Mouse (Mus musculus) intestine, embryonic 15.5 days (tissue): ENCODE measurements around the gene Chil1. TPM values are rescaled to one million over a fixed set of nuclear protein-coding genes. Genes with fewer than 3 reads are reported as not detected.

ENCODE experiments used
- ATAC-seq: fragments of 200-750 bp; cut with Nextera tagmentation; 2 replicates; pipeline ENCODE4 v1.8.0; 2017; ENCODE audit warnings: moderate TSS enrichment, moderate library complexity
- H3K27ac ChIP-seq: fragments of 300-500 bp; sonication (generic); 2 replicates; pipeline ENCODE4 v1.5.1; 2015; ENCODE audit warnings: mild to moderate bottlenecking, inconsistent platforms
- H3K27me3 ChIP-seq: fragments of 300-500 bp; sonication (generic); replicated peaks from 2 replicates; pipeline ENCODE4 v1.6.1; 2015; ENCODE audit warnings: inconsistent platforms
- H3K36me3 ChIP-seq: fragments of 300-500 bp; sonication (generic); 2 replicates; pipeline ENCODE4 v1.6.1; 2015; ENCODE audit warnings: inconsistent platforms
- H3K4me1 ChIP-seq: fragments of 300-500 bp; sonication (generic); replicated peaks from 2 replicates; pipeline ENCODE4 v1.6.1; 2015; ENCODE audit warnings: inconsistent platforms
- H3K4me2 ChIP-seq: fragments of 300-500 bp; sonication (generic); replicated peaks from 2 replicates; pipeline ENCODE4 v1.6.1; 2015; ENCODE audit warnings: mild to moderate bottlenecking, inconsistent platforms
- H3K4me3 ChIP-seq: fragments of 300-500 bp; sonication (generic); replicated peaks from 2 replicates; pipeline ENCODE4 v1.5.1; 2015; ENCODE audit warnings: inconsistent platforms
- H3K9ac ChIP-seq: fragments of 300-500 bp; sonication (generic); 2 replicates; pipeline ENCODE4 v1.6.1; 2015; ENCODE audit warnings: inconsistent platforms
- H3K9me3 ChIP-seq: fragments of 300-500 bp; sonication (generic); 2 replicates; pipeline ENCODE4 v1.6.1; 2016; ENCODE audit warnings: inconsistent platforms
- WGBS: fragments of 180-500 bp; shearing (Covaris S2); methylation state at CpG from one replicate; pipeline ENCODE4 v1.1.7; 2015; 5-methylcytosine and 5-hydroxymethylcytosine counted together
- polyA plus RNA-seq: library from polyadenylated mRNA; unstranded; fragments of >200 nt; fragmentation: Nextera tagmentation; extraction: Ambion mirVana; gene quantifications from 2 replicates; pipeline ENCODE4 v1.2.1, GENCODE M21; 2015

The Chil1 gene
- polyA plus RNA-seq, 1 experiment from 2014 or later: 0.44 TPM

DNA sequence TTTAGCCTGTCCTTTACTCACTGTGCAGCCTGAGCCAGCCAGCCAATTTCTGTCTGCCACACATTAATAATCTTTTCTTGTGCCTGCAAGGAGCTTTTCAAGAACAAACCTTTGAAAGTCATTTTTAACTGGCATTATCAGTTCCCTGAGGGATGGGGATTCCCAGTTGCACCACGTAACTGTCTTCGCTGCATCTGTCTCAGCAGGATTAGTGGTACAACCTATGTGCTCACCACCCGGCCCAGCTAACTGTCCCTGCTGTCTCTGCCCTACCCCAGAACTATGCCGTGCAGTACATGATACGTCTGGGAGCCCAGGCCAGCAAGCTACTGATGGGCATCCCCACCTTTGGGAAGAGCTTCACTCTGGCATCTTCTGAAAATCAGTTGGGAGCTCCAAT is 6.2 kb downstream of the Chil1 start:
- no peaks in the 10 kb centered on the region for H3K36me3 ChIP-seq
- 83% methylated on average over 5 of the region's 5 CpGs for WGBS
- no peak overlapping the region for H3K4me3 ChIP-seq
- no peaks in the 10 kb centered on the region; the same call in 1 of the 2 replicates for H3K27me3 ChIP-seq
- no peaks in the 10 kb centered on the region for H3K9me3 ChIP-seq
- H3K4me2 ChIP-seq: no peak overlapping the region
- H3K9ac ChIP-seq: no peak overlapping the region
- 0 out of 2 replicates have a peak, but pooled peaks cover 4% of the 10 kb centered on the region for H3K4me1 ChIP-seq
- no peak overlapping the region for H3K27ac ChIP-seq
- no peak for ATAC-seq

DNA sequence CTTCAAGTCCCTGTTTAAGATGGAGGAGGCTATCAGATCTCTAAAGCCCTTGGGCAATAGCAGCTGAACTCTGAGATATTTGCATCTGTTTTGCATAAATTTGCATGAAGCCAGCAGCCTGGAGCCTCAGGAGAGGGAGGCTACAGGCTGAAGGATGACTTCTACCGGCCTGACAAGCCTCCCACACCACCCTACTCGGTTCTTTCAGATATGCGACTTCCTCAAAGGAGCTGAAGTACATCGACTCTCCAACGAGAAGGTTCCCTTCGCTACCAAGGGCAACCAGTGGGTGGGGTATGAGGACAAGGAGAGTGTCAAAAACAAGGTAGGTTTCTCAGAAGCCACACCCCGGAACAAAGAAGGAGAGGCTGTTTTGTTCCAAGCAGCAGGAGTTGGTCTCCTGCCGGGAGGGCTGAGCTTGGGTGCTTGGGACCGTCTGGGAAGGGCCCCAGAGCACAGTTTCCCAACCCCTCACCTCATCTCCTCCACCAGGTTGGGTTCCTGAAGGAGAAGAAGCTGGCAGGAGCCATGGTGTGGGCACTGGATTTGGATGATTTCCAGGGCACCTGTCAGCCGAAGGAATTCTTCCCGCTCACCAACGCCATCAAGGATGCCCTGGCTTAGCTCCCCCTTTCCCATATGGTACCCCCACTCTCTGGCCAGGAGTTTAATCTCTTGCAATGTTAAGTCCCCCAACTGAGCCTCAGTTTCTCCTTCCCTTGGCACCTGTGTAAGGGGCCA is 7.2 kb downstream of the Chil1 start:
- Histone ChIP-seq H3K27ac (no peak overlapping the region), H3K27me3 (no peaks in the 10 kb centered on the region; the same call in 1 of the 2 replicates), H3K36me3 (no peaks in the 10 kb centered on the region), H3K9me3 (no peaks in the 10 kb centered on the region), H3K4me1 (peaks cover 12% of the 10 kb centered on the region), H3K4me2 (no peak overlapping the region), H3K4me3 (no peak overlapping the region), H3K9ac (no peak overlapping the region)
- 27% methylated on average over 12 of the region's 12 CpGs for WGBS
- peak; percentile 53; the same call in 1 of the 2 replicates for ATAC-seq

DNA sequence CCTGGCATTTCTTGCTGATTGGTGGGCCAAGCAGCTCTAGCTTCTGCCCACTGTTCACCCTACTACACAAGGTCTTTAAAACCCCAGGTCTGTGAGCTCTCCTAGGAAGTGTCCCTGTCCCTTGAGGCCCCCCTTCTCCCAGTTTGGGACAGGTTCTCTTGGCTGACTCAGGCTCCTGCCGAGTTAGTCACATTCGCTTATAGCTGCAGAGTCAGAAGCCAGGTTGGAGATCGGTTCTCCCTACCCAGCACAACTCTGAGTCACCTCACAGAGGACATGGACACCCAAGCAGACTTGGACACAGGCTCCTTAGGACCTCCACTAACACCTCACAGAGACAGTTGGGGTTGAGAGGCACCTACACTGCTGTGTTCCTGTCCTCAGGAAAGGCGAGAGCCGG is 9.2 kb downstream of the Chil1 start:
- 89% methylated on average over 5 of the region's 5 CpGs for WGBS
- no peaks in the 10 kb centered on the region; the same call in 1 of the 2 replicates for H3K27me3 ChIP-seq

DNA sequence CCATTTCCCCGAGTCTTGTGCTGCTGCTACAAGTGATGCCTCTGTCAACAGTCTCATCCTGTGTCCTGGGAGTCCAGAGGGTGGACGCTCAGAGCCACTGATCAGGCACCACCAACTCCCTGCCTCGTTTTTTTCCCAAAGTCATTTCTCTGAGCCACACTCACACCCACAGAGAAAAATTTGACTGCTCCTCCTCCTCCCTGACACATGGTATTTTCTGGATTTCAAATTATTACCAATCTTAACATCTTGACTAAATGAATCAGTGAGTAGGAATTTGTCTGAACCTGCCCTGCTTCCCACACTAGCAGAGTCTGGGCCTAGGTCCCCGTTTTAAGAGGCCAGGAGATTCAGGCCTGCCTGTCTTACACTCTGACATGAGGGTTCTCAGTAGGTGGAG is 10.0 kb downstream of the Chil1 start:
- H3K9me3 ChIP-seq: no peaks in the 10 kb centered on the region
- WGBS: 34% methylated on average over 4 of the region's 4 CpGs
- no peaks in the 10 kb centered on the region for H3K36me3 ChIP-seq
- no peak overlapping the region for H3K4me3 ChIP-seq
- peaks cover 26% of the 10 kb centered on the region for H3K4me1 ChIP-seq
- H3K9ac ChIP-seq: no peak overlapping the region
- no peak for ATAC-seq
- no peaks in the 10 kb centered on the region for H3K27me3 ChIP-seq
- no peak overlapping the region for H3K27ac ChIP-seq
- no peak overlapping the region for H3K4me2 ChIP-seq

More for the DNA sequence above, 9.2 kb downstream of the Chil1 start:
- Histone ChIP-seq H3K4me3 (no peak overlapping the region), H3K9ac (no peak overlapping the region), H3K4me2 (no peak overlapping the region), H3K36me3 (no peaks in the 10 kb centered on the region), H3K9me3 (no peaks in the 10 kb centered on the region), H3K4me1 (peaks cover 24% of the 10 kb centered on the region), H3K27ac (no peak overlapping the region)
- ATAC-seq: no peak

DNA sequence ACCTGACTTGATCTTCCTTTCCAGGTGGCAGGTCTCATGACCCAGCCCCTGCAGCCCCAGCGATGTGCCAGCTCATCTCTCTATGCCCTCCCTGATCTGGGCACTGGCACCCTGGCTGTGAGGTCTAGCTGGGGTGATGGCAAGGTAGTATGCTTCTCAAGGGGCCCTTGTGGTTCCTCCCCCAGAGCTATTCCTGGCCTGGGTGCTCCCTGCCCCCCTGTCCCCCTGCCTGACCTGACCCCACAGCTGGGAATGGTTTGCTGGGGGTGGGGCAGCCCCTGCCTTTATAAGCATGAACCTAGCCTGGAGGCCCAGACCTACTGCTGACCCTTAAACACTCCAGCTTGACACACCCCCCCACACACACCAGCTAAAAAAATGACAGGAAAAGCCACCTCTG is 11.2 kb downstream of the Chil1 start, which contains the start of gene Mybph:
Gene Mybph, plus strand, starts transcription at position 323 of the 400 bp plus-strand sequence.
- ATAC-seq: no peak
- peaks cover 26% of the 10 kb centered on the region for H3K4me1 ChIP-seq
- H3K9ac ChIP-seq: no peak within 1 kb of the TSS
- no peak within 1 kb of the TSS for H3K4me3 ChIP-seq
- no peak within 1 kb of the TSS for H3K4me2 ChIP-seq
- no peaks in the 10 kb centered on the region for H3K27me3 ChIP-seq
- H3K9me3 ChIP-seq: no peaks in the 10 kb centered on the region
- no peaks in the 10 kb centered on the region for H3K36me3 ChIP-seq
- 61% methylated on average over 1 of the region's 1 CpGs for WGBS
- no peak within 1 kb of the TSS for H3K27ac ChIP-seq

DNA sequence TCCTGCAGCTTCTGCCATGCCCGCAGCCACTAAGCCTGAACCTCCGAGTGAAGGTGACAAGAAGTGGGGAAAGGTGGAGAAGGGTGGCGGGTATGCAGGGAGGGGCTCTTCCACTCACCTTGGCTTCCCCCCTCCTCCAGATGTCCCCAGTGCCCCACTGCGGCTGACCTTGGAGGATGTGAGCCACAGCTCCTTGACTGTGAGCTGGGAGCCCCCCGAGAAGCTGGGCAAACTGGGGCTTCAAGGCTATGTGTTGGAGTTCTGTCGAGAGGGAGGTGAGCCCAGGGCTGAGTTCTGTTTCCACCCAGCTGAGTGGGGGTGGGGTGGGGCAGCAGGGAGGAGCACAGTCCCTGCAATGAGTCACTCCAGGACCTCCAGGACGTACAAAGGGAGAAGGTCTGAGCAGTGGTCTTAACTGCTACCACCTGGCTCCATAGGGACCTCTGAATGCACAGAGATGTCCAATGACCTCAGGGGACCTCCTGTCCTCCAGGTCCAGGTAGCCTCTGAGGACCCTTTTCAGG is 11.8 kb downstream of the Chil1 start:
- H3K4me1 ChIP-seq: peaks cover 26% of the 10 kb centered on the region
- H3K27me3 ChIP-seq: no peaks in the 10 kb centered on the region
- no peak for ATAC-seq
- no peaks in the 10 kb centered on the region for H3K36me3 ChIP-seq
- H3K9ac ChIP-seq: no peak overlapping the region
- no peaks in the 10 kb centered on the region for H3K9me3 ChIP-seq
- H3K4me3 ChIP-seq: no peak overlapping the region
- WGBS: 51% methylated on average over 7 of the region's 7 CpGs
- no peak overlapping the region for H3K4me2 ChIP-seq
- H3K27ac ChIP-seq: no peak overlapping the region

DNA sequence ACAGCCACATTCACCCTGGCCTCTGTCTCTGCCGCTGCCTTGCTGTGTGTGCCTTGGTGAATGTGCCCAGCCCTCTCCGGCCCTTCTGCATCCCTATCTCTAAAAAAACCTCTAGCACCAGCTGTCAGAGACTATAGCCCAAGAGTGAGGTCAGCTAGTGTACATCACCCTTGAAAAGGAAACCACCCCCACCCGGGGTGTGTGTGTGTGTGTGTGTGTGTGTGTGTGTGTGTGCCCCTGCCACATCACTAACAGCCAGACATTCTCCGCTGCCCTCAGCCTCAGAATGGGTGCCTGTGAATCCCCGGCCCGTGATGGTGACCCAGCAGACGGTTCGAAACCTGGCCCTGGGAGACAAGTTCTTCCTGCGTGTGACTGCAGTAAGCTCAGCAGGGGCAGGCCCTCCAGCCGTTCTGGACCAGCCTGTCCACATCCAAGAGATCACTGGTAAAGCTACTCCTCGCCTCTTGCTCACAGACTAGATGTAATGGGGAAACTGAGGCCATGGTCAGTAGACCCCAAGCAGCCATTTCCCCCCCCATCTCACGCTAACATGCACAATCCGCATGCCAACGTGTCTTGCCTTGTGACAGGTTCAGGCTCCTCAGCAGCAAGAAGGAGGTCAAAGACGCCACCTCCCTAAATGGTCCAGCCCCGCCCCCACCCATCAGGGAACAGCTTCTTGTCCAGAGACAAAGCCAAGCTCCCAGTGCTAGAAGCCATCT is 12.5 kb downstream of the Chil1 start:
- no peak for ATAC-seq

DNA sequence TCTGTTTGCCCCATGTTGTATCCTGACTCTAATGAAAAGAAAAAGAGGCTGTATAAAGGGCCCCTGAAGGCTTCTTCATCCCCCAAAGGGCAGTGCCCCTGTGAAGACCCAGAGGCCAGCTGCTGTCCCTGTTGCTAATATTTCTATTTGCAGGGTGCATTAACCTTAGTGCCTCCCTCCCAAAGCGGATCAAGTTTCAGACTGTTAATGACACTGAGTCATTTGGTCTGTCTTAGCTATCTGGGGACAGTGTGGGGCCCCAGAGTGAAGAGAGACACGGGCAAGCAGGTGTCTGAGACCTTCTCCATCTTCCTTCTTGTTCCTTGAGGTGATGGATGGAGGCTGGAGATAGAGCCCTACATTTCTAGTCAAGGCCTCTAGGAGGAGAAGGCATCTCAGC is 13.1 kb downstream of the Chil1 start:
- no peak for ATAC-seq
- peaks cover 22% of the 10 kb centered on the region for H3K4me1 ChIP-seq
- H3K27me3 ChIP-seq: no peaks in the 10 kb centered on the region
- H3K9me3 ChIP-seq: no peaks in the 10 kb centered on the region
- no peak overlapping the region for H3K27ac ChIP-seq
- no peaks in the 10 kb centered on the region for H3K36me3 ChIP-seq
- H3K9ac ChIP-seq: no peak overlapping the region
- H3K4me2 ChIP-seq: no peak overlapping the region
- 30% methylated on average over 2 of the region's 2 CpGs for WGBS
- no peak overlapping the region for H3K4me3 ChIP-seq

More for the DNA sequence above, 12.5 kb downstream of the Chil1 start:
- Histone ChIP-seq H3K4me3 (no peak overlapping the region), H3K4me1 (peaks cover 23% of the 10 kb centered on the region), H3K27ac (no peak overlapping the region), H3K9ac (no peak overlapping the region), H3K9me3 (no peaks in the 10 kb centered on the region), H3K36me3 (no peaks in the 10 kb centered on the region), H3K27me3 (no peaks in the 10 kb centered on the region), H3K4me2 (no peak overlapping the region)
- 78% methylated on average over 16 of the region's 16 CpGs for WGBS

DNA sequence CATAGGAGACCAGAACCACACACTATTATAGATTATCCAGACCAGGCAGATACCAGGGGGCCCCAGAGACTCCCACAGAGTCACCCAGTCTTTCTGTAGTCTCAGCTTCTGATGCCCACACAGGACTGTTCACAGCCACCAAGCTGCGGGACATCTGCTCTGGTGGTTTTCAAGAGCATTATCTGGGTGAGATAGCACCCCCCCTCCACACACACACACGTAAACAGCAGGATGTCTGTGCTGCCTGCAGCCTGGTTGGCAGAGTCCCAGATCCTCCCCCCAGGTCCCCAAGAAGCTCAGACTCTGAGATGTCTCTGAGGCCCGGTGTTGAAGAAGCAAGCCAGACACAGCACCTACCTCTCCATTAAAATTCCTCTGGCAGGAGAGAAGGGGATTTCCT is 13.6 kb downstream of the Chil1 start:
- ATAC-seq: peak; percentile 13; the same call in 1 of the 2 replicates
- WGBS: 19% methylated on average over 3 of the region's 3 CpGs
- no peak overlapping the region for H3K9ac ChIP-seq

DNA sequence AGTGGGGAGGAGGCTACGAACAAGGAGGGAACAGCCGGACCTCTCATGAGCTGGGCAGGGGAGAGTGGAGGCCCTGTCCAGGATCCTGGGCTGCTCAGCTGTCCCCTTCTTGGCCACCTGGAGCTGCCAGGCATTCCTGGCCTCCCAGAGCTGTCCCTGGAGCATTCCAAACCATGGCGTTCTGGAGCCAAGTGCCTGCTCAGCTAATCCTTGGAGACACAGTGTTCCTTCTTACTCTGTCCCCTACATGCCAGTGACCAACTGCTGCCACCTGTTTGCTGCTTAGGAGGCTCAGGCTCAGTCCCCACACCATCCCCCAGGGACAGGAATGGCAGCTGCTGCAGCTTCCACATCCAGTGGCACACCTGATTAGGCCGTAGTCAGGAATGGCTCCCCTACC is 14.0 kb downstream of the Chil1 start:
- H3K4me1 ChIP-seq: peaks cover 22% of the 10 kb centered on the region
- no peaks in the 10 kb centered on the region for H3K27me3 ChIP-seq
- no peaks in the 10 kb centered on the region for H3K9me3 ChIP-seq
- 45% methylated on average over 4 of the region's 4 CpGs for WGBS
- no peak overlapping the region for H3K4me3 ChIP-seq
- no peak overlapping the region; the same call in 1 of the 2 replicates for H3K4me2 ChIP-seq
- H3K36me3 ChIP-seq: no peaks in the 10 kb centered on the region
- H3K9ac ChIP-seq: no peak overlapping the region
- ATAC-seq: peak; percentile 36
- H3K27ac ChIP-seq: peak overlapping the region; percentile 44

More for the DNA sequence above, 13.6 kb downstream of the Chil1 start:
- no peaks in the 10 kb centered on the region for H3K9me3 ChIP-seq
- H3K4me1 ChIP-seq: peaks cover 22% of the 10 kb centered on the region
- H3K27ac ChIP-seq: peak overlapping the region; percentile 44; the same call in 1 of the 2 replicates
- no peak overlapping the region; the same call in 1 of the 2 replicates for H3K4me2 ChIP-seq
- H3K36me3 ChIP-seq: no peaks in the 10 kb centered on the region
- H3K4me3 ChIP-seq: no peak overlapping the region
- H3K27me3 ChIP-seq: no peaks in the 10 kb centered on the region

DNA sequence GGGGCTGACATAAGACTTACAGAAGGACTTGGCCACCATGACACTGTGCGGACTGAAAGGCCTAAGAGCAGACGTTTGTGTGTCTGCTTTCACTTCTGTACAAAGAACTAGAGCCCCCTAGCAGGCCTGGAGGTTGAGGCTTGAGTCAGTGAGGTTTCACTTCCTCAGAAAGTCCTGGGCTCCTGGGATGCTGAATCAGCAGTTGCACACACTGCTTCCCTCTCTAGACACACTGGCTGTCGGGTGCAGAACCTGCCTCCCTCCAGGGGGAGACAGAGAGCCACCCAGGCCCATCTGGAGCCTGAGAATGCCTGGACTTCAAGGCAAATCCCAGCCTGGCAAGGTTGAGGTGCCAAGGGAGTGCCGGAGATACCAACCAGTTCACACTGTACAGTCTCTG is 14.4 kb downstream of the Chil1 start:
- peak; percentile 32; the same call in 1 of the 2 replicates for ATAC-seq
- Histone ChIP-seq H3K4me2 (no peak overlapping the region; the same call in 1 of the 2 replicates), H3K27me3 (no peaks in the 10 kb centered on the region), H3K27ac (no peak overlapping the region; the same call in 1 of the 2 replicates), H3K4me1 (peaks cover 22% of the 10 kb centered on the region), H3K36me3 (no peaks in the 10 kb centered on the region), H3K9ac (no peak overlapping the region), H3K4me3 (no peak overlapping the region), H3K9me3 (no peaks in the 10 kb centered on the region)
- 69% methylated on average over 4 of the region's 4 CpGs for WGBS

DNA sequence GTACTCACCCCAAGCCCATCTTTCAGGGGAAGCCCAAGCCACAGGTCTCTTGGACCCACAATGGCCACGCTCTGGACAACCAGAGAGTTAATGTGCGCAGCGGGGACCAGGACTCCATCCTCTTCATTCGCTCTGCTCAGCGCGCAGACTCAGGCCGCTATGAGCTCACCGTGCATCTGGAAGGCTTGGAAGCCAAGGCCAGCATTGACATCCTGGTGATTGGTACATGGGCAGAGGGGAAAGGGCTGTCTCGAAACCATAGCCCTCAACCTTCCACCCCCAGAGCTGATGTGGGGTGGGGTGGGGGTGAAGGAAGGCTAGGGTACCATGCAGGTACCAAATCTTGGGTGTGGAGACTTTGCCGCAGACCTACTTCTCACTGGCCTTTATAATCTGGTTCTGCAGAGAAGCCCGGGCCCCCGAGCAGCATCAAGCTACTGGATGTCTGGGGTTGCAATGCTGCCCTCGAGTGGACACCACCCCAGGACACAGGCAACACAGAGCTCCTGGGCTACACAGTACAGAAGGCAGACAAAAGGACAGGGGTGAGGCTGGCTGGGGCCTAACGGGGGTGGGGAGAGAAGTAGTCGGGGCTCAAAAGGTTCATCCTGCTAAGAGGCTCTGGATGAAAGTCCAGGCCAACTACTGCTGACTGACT is 15.5 kb downstream of the Chil1 start:
- H3K27me3 ChIP-seq: no peaks in the 10 kb centered on the region
- H3K27ac ChIP-seq: no peak overlapping the region
- no peak overlapping the region for H3K4me2 ChIP-seq
- no peaks in the 10 kb centered on the region for H3K9me3 ChIP-seq
- 80% methylated on average over 15 of the region's 15 CpGs for WGBS
- H3K4me1 ChIP-seq: peaks cover 22% of the 10 kb centered on the region
- H3K9ac ChIP-seq: no peak overlapping the region
- no peaks in the 10 kb centered on the region for H3K36me3 ChIP-seq
- H3K4me3 ChIP-seq: no peak overlapping the region
- ATAC-seq: no peak
